Mouse (Mus musculus) megakaryocyte, embryonic 14.5 days (primary cell): ENCODE data around the gene Gm42906.

ENCODE experiments used
- FLI1 ChIP-seq: IDR thresholded peaks from 2 replicates; pipeline ENCODE4 v1.6.1; 2012; ENCODE audit warnings: low read length, inconsistent platforms, mixed read lengths
- GATA1 ChIP-seq: IDR thresholded peaks from 3 replicates; pipeline ENCODE4 v1.6.1; 2012; ENCODE audit warnings: mixed read lengths, low read length, inconsistent platforms, borderline replicate concordance

- TF ChIP-seq GATA1 (no peak), FLI1 (no peak)
These were observed 153.7 kb downstream of the Gm42906 start for GRCm38 (mm10) chr5:151274265-151274664.
